Mouse (Mus musculus): ENCODE data around the gene 9930022D16Rik. TPM values are rescaled to one million over a fixed set of nuclear protein-coding genes. Genes with fewer than 3 reads are reported as not detected.

The 9930022D16Rik gene
- total RNA-seq, 2 experiments from 2014 or later, result not detected

DNA sequence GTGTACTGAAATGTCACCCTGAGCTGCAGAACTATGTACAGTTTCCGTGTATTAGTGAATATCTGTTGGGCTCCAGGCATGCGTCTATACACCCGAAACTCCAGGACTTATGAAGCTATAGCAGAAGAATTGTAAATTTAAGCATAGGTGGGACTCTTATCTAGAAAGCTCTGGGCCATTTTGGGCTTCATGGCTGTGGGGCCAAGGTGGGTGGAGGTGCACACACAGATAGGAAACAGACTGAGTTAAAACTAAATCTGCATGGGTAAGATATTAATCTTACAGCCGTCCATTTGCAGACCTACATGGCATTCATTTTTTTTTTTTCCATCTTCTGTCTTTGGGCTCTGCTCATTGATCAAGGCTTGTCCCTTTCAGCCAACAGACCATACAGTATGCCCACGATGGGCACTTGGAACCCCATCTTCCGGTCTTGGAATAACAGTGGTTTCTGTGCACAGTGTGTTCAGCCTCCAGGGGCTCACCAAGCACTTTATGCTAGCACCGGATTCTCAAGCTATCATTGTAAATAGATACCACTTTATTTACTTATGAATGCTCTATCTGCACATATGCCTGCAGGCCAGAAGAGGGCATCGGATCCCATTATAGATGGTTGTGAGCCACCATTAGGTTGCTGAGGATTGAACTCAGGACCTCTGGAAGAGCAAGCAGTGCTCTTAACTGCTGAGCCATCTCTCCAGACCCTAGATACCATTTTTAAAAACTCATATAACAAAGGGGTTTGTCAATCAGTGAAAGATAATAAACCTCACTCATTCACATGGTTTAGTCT is 29.9 kb downstream of the 9930022D16Rik start:
- DNase-seq, result no peak
- intact Hi-C loops (cut with DNase I), result loop anchor here (5.0 to 10.0 kb wide), 2 partner anchors 111 to 171 kb away; partner anchors contain the start of gene Wipi1

DNA sequence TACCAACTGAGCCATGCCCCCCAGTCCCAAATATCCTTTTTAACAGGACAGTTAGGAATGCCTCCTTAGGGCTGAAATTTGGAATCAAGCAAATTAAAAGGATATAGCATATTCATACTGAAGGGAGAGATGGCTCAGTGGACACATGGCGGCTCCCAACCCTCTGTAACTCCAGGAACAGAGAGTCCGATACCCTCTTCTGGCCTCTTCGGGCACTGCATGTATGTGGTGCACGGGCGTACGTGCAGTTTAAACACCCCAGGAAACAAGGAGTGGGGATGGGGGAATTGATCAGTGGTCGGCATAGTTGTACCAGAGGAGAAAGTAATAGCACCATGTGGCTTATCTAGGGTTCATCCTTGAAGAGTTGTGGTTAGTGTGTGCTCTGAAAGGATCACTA is 30.9 kb downstream of the 9930022D16Rik start:
- intact Hi-C loops (cut with DNase I), result loop anchor here (5.0 to 10.0 kb wide), 2 partner anchors 112 to 170 kb away; partner anchors contain the start of gene Wipi1
- no peak for DNase-seq

DNA sequence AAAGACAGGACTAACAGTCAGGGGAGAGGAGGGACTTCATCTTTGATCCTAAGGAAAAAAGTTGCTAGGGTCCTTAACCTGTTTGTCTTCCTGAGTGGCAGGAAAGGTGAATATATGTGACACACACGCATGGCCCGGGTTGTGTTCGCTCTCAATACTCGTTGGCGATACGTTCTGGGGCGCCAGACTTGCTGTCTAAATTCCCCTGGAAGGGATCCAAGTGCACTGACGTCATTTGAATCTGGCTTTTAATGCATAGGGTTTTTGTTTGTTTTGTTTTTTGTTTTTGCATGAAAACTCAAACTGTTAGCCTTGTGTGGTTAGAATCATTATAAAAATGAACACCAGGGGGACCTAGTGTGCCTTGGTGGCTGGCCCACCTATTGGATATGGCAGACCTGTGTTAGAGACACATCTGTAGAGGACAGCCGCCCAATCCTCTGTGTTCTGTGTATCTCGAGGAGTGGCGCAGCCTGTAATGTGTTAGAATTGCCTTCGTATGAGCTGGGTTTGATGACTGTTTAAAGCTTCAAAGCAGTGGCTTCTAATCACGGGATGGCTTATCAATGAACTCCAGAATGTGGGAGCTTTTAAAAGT is 31.8 kb downstream of the 9930022D16Rik start:
- DNase-seq, result no peak
- intact Hi-C loops (cut with DNase I), result loop anchor here (2.0 to 10.0 kb wide), 4 partner anchors 139 to 417 kb away; partner anchors contain the start of gene Wipi1

DNA sequence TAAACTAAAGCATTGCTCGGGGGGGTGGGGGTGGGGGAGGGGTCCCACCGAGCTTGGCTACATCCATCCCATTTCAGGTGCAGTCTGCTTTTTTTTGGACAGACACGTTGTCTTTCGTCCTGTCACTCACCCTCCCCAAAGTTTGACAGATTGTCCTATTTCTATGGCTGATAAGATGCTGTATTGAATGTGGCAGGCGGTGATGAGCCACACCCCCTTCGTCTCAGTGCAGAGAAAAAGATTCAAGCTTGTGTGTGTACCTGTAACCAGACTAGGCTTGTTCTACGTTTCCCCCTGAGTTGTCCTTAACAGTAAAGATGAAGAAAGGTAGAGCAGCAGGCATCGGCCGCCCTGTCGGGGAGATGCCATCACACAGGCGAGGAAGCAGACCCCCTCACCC is 37.5 kb downstream of the 9930022D16Rik start:
- DNase-seq, result no peak
- intact Hi-C loops (cut with DNase I), result no loop called here

DNA sequence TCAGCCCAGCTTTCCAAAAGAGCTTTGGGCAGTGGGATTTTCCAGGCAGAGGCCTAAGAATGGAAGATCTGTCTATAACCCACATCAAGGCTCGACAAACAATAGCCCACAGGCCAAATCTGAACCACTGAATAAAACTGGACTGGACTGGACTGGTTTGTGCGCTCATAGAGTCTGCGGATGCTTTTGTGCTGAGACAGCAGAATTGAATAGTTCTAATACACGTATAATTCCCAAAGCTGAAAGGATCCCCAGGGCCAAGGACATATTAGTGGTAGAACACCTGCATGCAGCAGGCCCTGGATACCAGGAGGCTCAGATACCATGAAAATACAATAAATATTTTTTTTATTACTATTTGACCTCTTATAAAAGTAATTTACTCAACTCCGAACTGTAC is 42.5 kb downstream of the 9930022D16Rik start:
- DNase-seq, result no peak
- intact Hi-C loops (cut with DNase I), result no loop called here

DNA sequence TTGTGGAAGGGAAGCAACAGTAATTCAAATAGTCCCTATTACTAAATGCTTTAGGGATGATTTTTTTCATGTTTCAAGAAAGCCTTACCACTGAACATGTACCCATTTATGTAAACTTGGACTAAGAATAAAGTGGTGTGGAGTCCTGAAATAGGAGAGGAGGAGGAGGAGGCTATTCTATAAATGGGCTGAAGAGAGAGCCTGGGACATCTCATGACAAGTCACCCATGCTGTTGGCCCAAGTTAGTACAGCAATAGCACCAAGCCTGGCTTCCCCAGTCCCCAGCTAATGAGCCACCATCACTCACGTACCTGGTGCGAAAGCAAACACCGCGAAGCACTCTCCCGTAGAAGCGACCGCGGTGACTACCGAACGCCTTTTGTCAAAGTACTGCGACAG is 44.4 kb downstream of the 9930022D16Rik start:
- DNase-seq, result no peak
- intact Hi-C loops (cut with DNase I), result no loop called here

DNA sequence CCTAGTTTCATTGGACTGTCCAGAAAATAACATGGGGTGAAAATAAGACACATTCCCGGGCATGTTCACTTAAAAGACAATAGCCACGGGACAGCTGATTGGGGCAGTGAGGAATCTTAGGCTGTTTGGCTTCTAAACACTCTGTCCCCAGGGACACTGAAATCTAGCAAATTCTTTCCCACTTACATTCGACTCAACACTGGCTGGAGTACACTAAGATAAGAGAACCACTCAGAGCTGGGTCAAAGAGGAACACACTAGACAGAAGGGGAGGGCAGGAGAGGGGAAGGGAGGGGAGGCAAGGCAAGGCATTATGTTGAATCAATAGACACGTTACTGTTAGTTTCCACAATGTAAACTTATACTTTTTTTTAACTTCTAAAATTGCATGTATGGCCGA is 46.9 kb downstream of the 9930022D16Rik start:
- intact Hi-C loops (cut with DNase I), result no loop called here

DNA sequence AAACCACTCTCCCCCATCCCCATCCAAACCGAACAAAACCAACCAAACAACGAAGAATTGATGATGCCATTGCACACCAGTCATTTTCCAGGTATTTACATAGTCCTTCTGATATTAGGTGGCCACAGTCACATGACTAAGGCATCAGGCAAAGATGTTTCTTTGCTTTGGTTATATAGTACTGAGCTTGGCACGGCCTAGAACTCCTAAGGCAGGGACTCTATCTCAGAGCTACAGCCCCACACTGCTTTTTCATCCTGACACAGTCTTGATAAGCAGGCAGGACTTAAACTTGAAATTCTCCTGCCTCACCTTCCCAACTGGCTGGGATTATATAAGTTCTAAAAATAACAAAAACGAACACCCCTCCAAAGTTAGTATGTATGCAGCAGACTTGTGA is 51.4 kb downstream of the 9930022D16Rik start:
- DNase-seq, result no peak
- intact Hi-C loops (cut with DNase I), result no loop called here

More for the DNA sequence above, 46.9 kb downstream of the 9930022D16Rik start:
- no peak for DNase-seq

DNA sequence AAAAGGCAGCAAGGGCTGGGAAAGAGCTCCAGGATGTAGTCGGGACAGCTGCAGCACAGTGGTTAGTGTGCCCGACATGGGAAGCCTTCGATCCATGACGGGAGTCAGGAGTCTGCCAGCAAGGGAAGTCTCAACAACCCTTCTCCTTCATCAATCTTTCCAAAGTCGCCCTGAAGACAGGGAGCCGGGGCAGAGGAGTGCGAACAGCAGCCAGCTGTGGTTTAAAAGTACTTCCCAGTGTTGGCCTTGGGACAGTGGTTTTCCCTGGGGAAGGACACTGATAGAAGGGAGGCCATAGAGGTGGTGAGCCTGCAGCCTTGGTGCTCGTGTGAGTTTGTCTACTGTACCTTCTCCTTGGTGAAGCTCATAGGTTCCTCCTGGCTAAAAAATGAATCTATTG is 53.3 kb downstream of the 9930022D16Rik start:
- intact Hi-C loops (cut with DNase I), result no loop called here
- no peak for DNase-seq

DNA sequence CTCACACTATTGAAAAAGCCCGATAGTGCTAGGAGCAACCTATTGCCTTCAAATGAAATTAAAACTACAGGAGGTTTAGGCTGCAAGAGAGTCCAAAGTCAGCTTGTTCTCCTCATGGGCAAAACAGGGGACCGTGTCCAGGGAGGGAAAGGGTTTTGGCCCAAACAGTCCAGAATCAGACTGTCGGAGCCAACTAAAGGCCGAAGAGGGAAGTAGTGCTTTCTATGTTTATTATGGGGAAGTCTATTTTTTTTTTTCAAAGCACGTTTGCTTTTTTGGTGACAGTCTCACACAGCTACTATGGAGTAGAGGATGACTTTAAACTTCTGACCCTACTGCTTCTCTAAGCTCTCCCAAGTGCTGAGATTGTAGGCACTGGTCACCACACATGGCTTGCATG is 54.4 kb downstream of the 9930022D16Rik start:
- DNase-seq, result no peak
- intact Hi-C loops (cut with DNase I), result no loop called here

Small RNA genes lying within 50 kb of the gene (microRNA-seq; reads per million reads assigned to microRNA genes)
- 0 reads per million in 2 experiments for gene Gm25540

Other genes starting within 250 kb of the 9930022D16Rik start
- gene Rgs9, start 115.8 kb upstream of the 9930022D16Rik start, total RNA-seq (2021), result not detected
- gene Gna13, start 51.1 kb upstream of the 9930022D16Rik start, total RNA-seq (2021), result 10 to 100 TPM; 21.9 to 22.1 TPM
- 10 to 100 TPM; 60.1 to 63.4 TPM for gene Amz2, start 12.0 kb downstream of the 9930022D16Rik start, total RNA-seq (2021)
- 1 to 10 TPM in 1 of 2 experiments, under 1 TPM in 1; 0.86 to 1.7 TPM for gene Arsg, start 59.5 kb downstream of the 9930022D16Rik start, total RNA-seq (2021)
- gene Slc16a6, start 59.7 kb downstream of the 9930022D16Rik start, total RNA-seq (2021), result 1 to 10 TPM; 4.8 to 9.4 TPM
- 10 to 100 TPM; 55.6 to 58.9 TPM for gene Wipi1, start 198.1 kb downstream of the 9930022D16Rik start, total RNA-seq (2021)
- gene Prkar1a, start 235.5 kb downstream of the 9930022D16Rik start, total RNA-seq (2021), result 100 to 1,000 TPM; 115 TPM